Mouse (Mus musculus): ENCODE data around the gene Map6. TPM values are rescaled to one million over a fixed set of nuclear protein-coding genes. Genes with fewer than 3 reads are reported as not detected.

Map6 gene
- polyA plus RNA-seq, 1 experiment from 2014 or later: 3.0 TPM

- no peaks in the 10 kb centered on the region for H3K36me3 ChIP-seq (ENCODE audit: inconsistent target)
Observed at GRCm38 (mm10) chr7:99278309-99278708, 11.1 kb downstream of the Map6 start.

GRCm38 (mm10) chr7:99279586-99279985 lies 12.3 kb downstream of the Map6 start:
- Histone ChIP-seq H3K4me3 (ENCODE audit: inconsistent target) (no peak overlapping the region), H3K36me3 (ENCODE audit: inconsistent target) (no peaks in the 10 kb centered on the region), H3K79me2 (ENCODE audit: inconsistent target) (no peaks in the 10 kb centered on the region), H3K27ac (no peak overlapping the region)
- WGBS (ENCODE audit: missing documents): 90% methylated on average over 8 of the region's 8 CpGs

More at GRCm38 (mm10) chr7:99278309-99278708, 11.1 kb downstream of the Map6 start:
- Histone ChIP-seq H3K79me2 (ENCODE audit: inconsistent target) (no peaks in the 10 kb centered on the region), H3K4me3 (ENCODE audit: inconsistent target) (no peak overlapping the region), H3K27ac (no peak overlapping the region)
- WGBS (ENCODE audit: missing documents): 52% methylated on average over 8 of the region's 8 CpGs

- no peak overlapping the region for H3K27ac ChIP-seq
- no peaks in the 10 kb centered on the region for H3K36me3 ChIP-seq (ENCODE audit: inconsistent target)
- H3K79me2 ChIP-seq (ENCODE audit: inconsistent target): no peaks in the 10 kb centered on the region
- no peak overlapping the region for H3K4me3 ChIP-seq (ENCODE audit: inconsistent target)
- WGBS (ENCODE audit: missing documents): 81% methylated on average over 3 of the region's 3 CpGs
Observed at GRCm38 (mm10) chr7:99287287-99287686, 20.0 kb downstream of the Map6 start.

- Histone ChIP-seq H3K79me2 (ENCODE audit: inconsistent target) (no peaks in the 10 kb centered on the region), H3K4me3 (ENCODE audit: inconsistent target) (no peak overlapping the region), H3K27ac (no peak overlapping the region), H3K36me3 (ENCODE audit: inconsistent target) (no peaks in the 10 kb centered on the region)
- 48% methylated on average over 8 of the region's 8 CpGs for WGBS (ENCODE audit: missing documents)
Observed at GRCm38 (mm10) chr7:99290008-99290407, 22.8 kb downstream of the Map6 start.

- Histone ChIP-seq H3K4me3 (ENCODE audit: inconsistent target) (no peak overlapping the region), H3K36me3 (ENCODE audit: inconsistent target) (no peaks in the 10 kb centered on the region), H3K79me2 (ENCODE audit: inconsistent target) (no peaks in the 10 kb centered on the region), H3K27ac (no peak overlapping the region)
- 92% methylated on average over 6 of the region's 6 CpGs for WGBS (ENCODE audit: missing documents)
Observed at GRCm38 (mm10) chr7:99290925-99291324, 23.7 kb downstream of the Map6 start.

GRCm38 (mm10) chr7:99294198-99294780 lies 27.0 kb downstream of the Map6 start:
- Histone ChIP-seq H3K4me3 (ENCODE audit: inconsistent target) (no peak overlapping the region), H3K27ac (no peak overlapping the region), H3K36me3 (ENCODE audit: inconsistent target) (no peaks in the 10 kb centered on the region), H3K79me2 (ENCODE audit: inconsistent target) (no peaks in the 10 kb centered on the region)
- WGBS (ENCODE audit: missing documents): 100% methylated on average over 2 of the region's 2 CpGs

- no peaks in the 10 kb centered on the region for H3K79me2 ChIP-seq (ENCODE audit: inconsistent target)
- H3K36me3 ChIP-seq (ENCODE audit: inconsistent target): no peaks in the 10 kb centered on the region
- no peak overlapping the region for H3K27ac ChIP-seq
- H3K4me3 ChIP-seq (ENCODE audit: inconsistent target): no peak overlapping the region
- WGBS (ENCODE audit: missing documents): 90% methylated on average over 8 of the region's 8 CpGs
Observed at GRCm38 (mm10) chr7:99295104-99295503, 27.9 kb downstream of the Map6 start.

- H3K79me2 ChIP-seq (ENCODE audit: inconsistent target): no peaks in the 10 kb centered on the region
- no peak overlapping the region for H3K27ac ChIP-seq
- no peaks in the 10 kb centered on the region for H3K36me3 ChIP-seq (ENCODE audit: inconsistent target)
- no peak overlapping the region for H3K4me3 ChIP-seq (ENCODE audit: inconsistent target)
- WGBS (ENCODE audit: missing documents): 97% methylated on average over 3 of the region's 3 CpGs
Observed at GRCm38 (mm10) chr7:99300650-99301175, 33.5 kb downstream of the Map6 start.

- no peaks in the 10 kb centered on the region for H3K36me3 ChIP-seq (ENCODE audit: inconsistent target)
- H3K27ac ChIP-seq: no peak overlapping the region
- WGBS (ENCODE audit: missing documents): 68% methylated on average over 6 of the region's 6 CpGs
- no peak overlapping the region for H3K4me3 ChIP-seq (ENCODE audit: inconsistent target)
- H3K79me2 ChIP-seq (ENCODE audit: inconsistent target): no peaks in the 10 kb centered on the region
Observed at GRCm38 (mm10) chr7:99304029-99304428, 36.8 kb downstream of the Map6 start.

- Histone ChIP-seq H3K4me3 (ENCODE audit: inconsistent target) (no peak overlapping the region), H3K79me2 (ENCODE audit: inconsistent target) (no peaks in the 10 kb centered on the region), H3K36me3 (ENCODE audit: inconsistent target) (no peaks in the 10 kb centered on the region), H3K27ac (no peak overlapping the region)
- WGBS (ENCODE audit: missing documents): 74% methylated on average over 5 of the region's 5 CpGs
Observed at GRCm38 (mm10) chr7:99304949-99305372, 37.7 kb downstream of the Map6 start.

GRCm38 (mm10) chr7:99305688-99306087 lies 38.4 kb downstream of the Map6 start:
- Histone ChIP-seq H3K4me3 (ENCODE audit: inconsistent target) (no peak overlapping the region), H3K79me2 (ENCODE audit: inconsistent target) (no peaks in the 10 kb centered on the region), H3K36me3 (ENCODE audit: inconsistent target) (no peaks in the 10 kb centered on the region), H3K27ac (no peak overlapping the region)
- WGBS (ENCODE audit: missing documents): 96% methylated on average over 4 of the region's 4 CpGs

GRCm38 (mm10) chr7:99306640-99307039 lies 39.4 kb downstream of the Map6 start:
- H3K27ac ChIP-seq: no peak overlapping the region
- H3K79me2 ChIP-seq (ENCODE audit: inconsistent target): no peaks in the 10 kb centered on the region
- H3K36me3 ChIP-seq (ENCODE audit: inconsistent target): no peaks in the 10 kb centered on the region
- WGBS (ENCODE audit: missing documents): 88% methylated on average over 3 of the region's 3 CpGs
- H3K4me3 ChIP-seq (ENCODE audit: inconsistent target): no peak overlapping the region

- WGBS (ENCODE audit: missing documents): 56% methylated on average over 7 of the region's 7 CpGs
- Histone ChIP-seq H3K36me3 (ENCODE audit: inconsistent target) (no peaks in the 10 kb centered on the region), H3K4me3 (ENCODE audit: inconsistent target) (no peak overlapping the region), H3K79me2 (ENCODE audit: inconsistent target) (no peaks in the 10 kb centered on the region), H3K27ac (no peak overlapping the region)
Observed at GRCm38 (mm10) chr7:99311433-99311832, 44.2 kb downstream of the Map6 start.

GRCm38 (mm10) chr7:99312058-99312457 lies 44.8 kb downstream of the Map6 start:
- Histone ChIP-seq H3K36me3 (ENCODE audit: inconsistent target) (no peaks in the 10 kb centered on the region), H3K79me2 (ENCODE audit: inconsistent target) (no peaks in the 10 kb centered on the region), H3K4me3 (ENCODE audit: inconsistent target) (no peak overlapping the region), H3K27ac (no peak overlapping the region)
- 93% methylated on average over 4 of the region's 4 CpGs for WGBS (ENCODE audit: missing documents)

GRCm38 (mm10) chr7:99312671-99313143 lies 45.5 kb downstream of the Map6 start:
- H3K36me3 ChIP-seq (ENCODE audit: inconsistent target): no peaks in the 10 kb centered on the region
- no peak overlapping the region for H3K27ac ChIP-seq
- 64% methylated on average over 8 of the region's 8 CpGs for WGBS (ENCODE audit: missing documents)
- no peaks in the 10 kb centered on the region for H3K79me2 ChIP-seq (ENCODE audit: inconsistent target)
- no peak overlapping the region for H3K4me3 ChIP-seq (ENCODE audit: inconsistent target)

- WGBS (ENCODE audit: missing documents): 92% methylated on average over 8 of the region's 8 CpGs
- Histone ChIP-seq H3K36me3 (ENCODE audit: inconsistent target) (no peaks in the 10 kb centered on the region), H3K79me2 (ENCODE audit: inconsistent target) (no peaks in the 10 kb centered on the region), H3K27ac (no peak overlapping the region), H3K4me3 (ENCODE audit: inconsistent target) (no peak overlapping the region)
Observed at GRCm38 (mm10) chr7:99313253-99313652, 46.0 kb downstream of the Map6 start.

Measured in macrophage (primary cell).